Mouse (Mus musculus) gastrocnemius, adult 2 months (tissue): ENCODE data around the gene Fut7. TPM values are rescaled to one million over a fixed set of nuclear protein-coding genes. Genes with fewer than 3 reads are reported as not detected.
"Not testable (repeated sequence)": the region's sequence is repeated elsewhere in the genome, so short reads cannot be mapped to it uniquely, and the experiment has no call there.

Experiments
- DNase-seq: peaks from one replicate; pipeline ENCODE4 v3.0.0; 2022
- H3K27ac ChIP-seq: fragments of 200-600 bp; 2 replicates; pipeline ENCODE4 v1.8.1; 2022; ENCODE audit warnings: mild to moderate bottlenecking
- H3K4me3 ChIP-seq: fragments of 200-600 bp; 2 replicates; pipeline ENCODE4 v1.8.1; 2022; ENCODE audit warnings: mild to moderate bottlenecking, moderate library complexity
- CTCF ChIP-seq: fragments of 200-600 bp; IDR thresholded peaks from 2 replicates; pipeline ENCODE4 v1.8.1; 2022; ENCODE audit warnings: antibody characterized with exemption, mild to moderate bottlenecking, moderate library complexity
- intact Hi-C: fragments of 180-260 bp; cut with DNase I; formaldehyde crosslinking; loops from one replicate; pipeline ENCODE4 v1.15.1; 2025
- total RNA-seq, 2 experiments: library from RNA; stranded (reverse); gene quantifications; 2 replicates each; pipeline ENCODE4 v1.2.3; 2021

The Fut7 gene
- total RNA-seq, 2 experiments from 2014 or later = not detected

DNA sequence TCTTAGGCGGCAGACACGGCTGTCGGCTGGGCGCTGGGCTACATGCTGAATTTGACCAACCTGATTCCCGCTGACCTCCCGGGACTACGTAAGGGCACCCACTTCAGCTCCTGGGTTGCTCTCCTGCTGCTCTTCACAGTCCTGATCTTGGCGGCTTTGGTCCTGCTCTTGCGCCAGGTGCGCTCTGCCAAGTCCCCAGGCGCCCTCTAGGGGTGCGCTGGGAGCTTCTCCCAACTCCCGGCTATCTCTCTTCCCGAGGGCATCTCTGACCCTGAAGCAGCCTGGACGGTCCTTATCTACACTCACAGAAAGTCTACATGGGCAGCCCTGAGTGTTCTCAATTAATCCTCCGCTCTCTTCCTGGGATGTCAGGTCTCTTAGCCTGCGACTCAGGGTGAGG lies 22.3 kb upstream of the Fut7 start:
- TF ChIP-seq CTCF = peak; percentile 84
- H3K27ac ChIP-seq = peak overlapping the region; percentile 78
- intact Hi-C loops = loop anchor here (2.0 kb wide), 1 partner anchor 24 kb away; no protein-coding TSS in a partner anchor
- H3K4me3 ChIP-seq = peak overlapping the region; percentile 90
- DNase-seq = peak; percentile 85

DNA sequence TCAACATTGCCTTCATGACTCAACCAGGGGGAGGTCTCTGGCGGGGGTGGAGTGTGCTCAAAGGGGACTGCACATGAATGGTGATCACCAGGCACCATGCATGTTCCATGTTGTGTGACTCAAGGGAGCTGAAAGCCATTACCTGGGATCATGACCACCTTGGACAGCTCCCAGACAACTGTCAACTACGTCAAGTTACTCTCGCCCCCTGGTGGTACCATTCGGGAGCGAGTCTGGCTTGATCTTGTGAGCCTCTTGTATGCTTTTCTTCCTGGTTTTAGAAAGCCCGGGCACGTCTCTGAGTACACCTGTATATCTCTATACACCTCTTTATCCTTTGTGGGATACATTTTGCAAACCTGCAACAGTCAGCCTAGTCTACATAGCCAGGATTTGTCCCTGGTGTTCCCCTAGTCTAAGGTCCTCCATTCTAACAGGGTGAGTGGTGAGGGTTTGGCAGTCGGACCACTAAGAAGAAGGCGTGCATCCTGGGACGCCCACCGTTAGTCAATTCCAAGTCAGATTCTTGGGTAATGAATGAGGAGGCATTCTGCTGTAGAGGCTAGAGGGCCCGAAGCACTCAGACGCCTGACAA lies 20.6 kb upstream of the Fut7 start:
- TF ChIP-seq CTCF = peak; percentile 62
- intact Hi-C loops = no loop called here
- H3K27ac ChIP-seq = peak overlapping the region; percentile 84
- H3K4me3 ChIP-seq = peak overlapping the region; percentile 90
- DNase-seq = peak; percentile 65

DNA sequence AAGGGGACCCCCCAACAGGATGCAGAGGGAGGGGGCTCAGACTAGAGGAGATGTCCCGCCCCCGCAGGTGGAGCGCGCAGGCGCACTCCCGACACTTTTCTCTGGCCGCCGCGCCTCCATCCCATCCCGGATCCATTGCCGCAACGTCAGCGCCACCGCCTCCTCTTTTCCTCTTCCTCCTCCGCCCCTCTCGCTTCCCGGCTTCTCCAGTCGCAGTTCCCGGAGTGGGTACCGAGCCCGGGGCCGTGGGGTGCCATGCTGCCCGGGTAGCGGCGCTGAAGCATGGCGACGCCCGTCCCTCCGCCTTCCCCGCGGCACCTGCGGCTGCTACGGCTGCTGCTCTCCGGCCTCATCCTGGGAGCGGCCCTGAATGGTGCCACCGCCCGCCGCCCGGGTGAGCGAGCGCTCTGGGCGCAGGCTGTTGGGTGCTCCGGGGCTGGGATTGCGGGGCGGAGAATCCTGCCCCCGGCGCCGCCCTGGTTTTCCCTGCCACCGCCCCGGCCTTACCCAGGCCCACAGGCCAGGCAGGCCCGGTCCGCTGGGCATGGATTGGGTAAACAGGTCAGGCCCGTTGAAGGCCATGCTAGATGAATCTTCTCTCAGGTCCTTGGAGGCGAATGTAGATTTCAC lies 20.0 kb upstream of the Fut7 start:
- Histone ChIP-seq H3K4me3 (peak overlapping the region; percentile 90), H3K27ac (peak overlapping the region; percentile 84)
- TF ChIP-seq CTCF = no peak
- DNase-seq = peak; percentile 76
- intact Hi-C loops = no loop called here

DNA sequence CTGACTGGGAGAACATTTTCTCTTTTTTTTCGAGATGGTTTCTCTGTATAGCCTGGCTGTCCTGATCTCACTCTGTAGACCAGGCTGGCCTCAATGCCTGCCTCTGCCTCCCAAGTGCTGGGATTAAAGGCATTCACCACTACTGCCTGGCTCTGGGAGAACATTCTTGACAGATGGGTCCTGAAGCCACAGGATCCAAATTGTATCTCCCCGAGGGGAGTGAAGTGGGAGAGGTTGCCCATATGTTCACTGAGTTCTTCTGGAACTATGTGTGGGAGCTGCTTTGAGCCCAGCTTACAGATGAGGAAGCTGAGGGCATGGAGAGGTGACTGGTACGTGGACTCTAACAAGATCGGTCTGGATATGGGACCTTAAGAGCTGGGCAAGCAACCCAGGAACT lies 19.1 kb upstream of the Fut7 start:
- intact Hi-C loops = no loop called here
- DNase-seq = no peak
- TF ChIP-seq CTCF = no peak
- Histone ChIP-seq H3K27ac (no peak overlapping the region), H3K4me3 (peak overlapping the region; percentile 90)

DNA sequence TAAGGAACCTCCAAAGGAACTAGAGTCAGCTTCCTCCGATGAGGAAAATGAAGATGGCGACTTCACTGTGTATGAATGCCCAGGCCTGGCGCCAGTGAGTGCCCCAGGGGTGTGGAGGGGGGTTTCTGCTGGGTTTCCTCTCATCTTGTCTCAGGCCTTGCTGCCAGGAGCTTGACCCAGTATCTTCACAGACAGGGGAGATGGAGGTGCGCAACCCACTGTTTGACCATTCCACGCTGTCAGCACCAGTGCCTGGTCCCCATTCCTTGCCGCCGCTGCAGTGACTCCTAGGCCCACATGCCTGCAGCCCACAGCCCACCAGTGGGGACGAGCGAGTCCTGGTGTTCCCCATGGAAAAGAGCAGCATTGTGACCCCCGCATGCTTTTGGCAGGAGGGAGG lies 14.2 kb upstream of the Fut7 start:
- no peak overlapping the region for H3K4me3 ChIP-seq
- no peak for DNase-seq
- TF ChIP-seq CTCF = no peak
- intact Hi-C loops = no loop called here
- no peak overlapping the region for H3K27ac ChIP-seq

DNA sequence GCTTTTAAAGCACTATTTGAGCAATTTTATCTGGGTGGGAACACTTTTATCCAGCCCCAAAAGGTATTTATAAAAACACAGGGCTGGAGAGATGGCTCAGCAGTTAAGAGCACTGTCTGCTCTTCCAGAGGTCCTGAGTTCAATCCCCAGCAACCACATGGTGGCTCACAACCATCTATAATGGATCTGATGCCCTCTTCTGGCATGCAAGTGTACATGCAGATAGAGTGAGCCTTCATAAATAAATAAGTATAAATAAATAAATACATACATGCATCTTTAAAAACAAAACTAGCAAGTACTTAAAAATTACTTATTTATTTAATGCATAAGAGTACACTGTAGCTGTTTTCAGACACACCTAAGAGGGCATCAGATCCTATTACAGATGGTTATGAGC lies 9.6 kb upstream of the Fut7 start:
- TF ChIP-seq CTCF = peak; percentile 50
- H3K27ac ChIP-seq, intact Hi-C loops: not testable (repeated sequence)

DNA sequence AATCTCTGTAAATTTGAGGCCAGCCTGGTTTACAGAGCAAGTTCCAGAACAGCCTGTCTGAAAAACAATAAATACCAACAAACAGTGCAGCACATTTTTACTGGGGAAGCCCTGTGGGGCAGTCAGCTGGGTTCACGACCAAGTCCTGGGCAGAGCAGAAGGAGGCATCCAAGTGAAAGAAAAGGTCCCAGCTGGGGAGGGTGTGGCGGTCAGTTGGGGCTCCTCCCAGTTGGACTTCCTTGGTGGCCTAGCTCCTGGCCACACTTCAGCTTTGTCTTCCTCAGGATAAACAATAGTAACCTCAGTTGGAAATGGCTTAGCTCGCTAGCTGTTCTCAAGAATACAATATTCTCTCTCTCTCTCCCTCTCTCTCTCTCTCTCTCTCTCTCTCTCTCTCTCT lies 5.6 kb upstream of the Fut7 start:
- TF ChIP-seq CTCF = no peak
- H3K27ac ChIP-seq = 0 out of 2 replicates have a peak overlapping the region, but pooled peaks have one; percentile 24
- H3K4me3 ChIP-seq = no peak overlapping the region
- intact Hi-C loops = no loop called here
- DNase-seq = peak; percentile 54

More for the DNA sequence above, 9.6 kb upstream of the Fut7 start:
- not testable (repeated sequence) for H3K4me3 ChIP-seq, DNase-seq

DNA sequence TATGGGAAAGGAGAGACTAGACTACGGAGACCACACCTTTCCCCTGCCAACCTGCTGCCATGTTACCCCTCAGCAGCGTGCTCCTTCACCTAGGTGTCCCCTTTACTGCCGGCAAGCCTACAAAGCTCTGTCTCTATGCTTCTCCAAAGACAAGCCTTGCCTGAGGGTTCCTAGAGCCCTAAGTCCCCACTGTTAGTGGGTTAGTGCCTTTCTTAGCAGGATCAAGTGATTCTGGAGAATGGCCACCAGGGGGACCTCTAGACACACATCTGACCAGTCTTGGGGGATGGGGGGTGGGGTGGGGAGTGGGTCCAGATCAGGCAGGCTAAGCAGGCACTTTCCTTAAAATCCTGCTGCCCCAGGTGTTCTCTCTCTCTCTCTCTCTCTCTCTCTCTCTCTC lies 1.2 kb upstream of the Fut7 start:
- no peak overlapping the region for H3K27ac ChIP-seq
- H3K4me3 ChIP-seq = no peak overlapping the region
- DNase-seq = no peak
- intact Hi-C loops = loop anchor here (1.0 to 5.0 kb wide), 2 partner anchors 61 to 130 kb away; no protein-coding TSS in a partner anchor
- peak; percentile 63 for TF ChIP-seq CTCF

DNA sequence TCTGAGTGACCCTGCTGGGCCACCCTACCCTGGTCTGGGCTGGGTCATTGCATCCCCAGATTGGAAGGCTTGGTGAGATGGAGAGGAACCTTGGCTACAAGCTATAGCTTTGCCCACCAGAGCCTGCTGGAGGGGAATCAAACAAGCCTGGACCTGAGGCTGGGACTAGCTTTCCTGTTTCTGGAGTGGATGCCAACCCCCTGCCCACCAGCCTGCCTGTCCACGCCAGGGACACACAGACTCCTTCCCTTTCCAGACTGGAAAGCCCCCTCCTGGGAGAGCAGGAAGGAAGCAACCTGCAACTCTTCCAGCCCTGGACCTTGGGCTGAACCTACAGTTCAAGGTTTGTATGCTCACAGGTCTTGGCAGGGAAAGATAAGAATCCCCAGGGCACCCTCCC lies 559 bp downstream of the Fut7 start:
- DNase-seq = no peak
- no peak overlapping the region for H3K4me3 ChIP-seq
- intact Hi-C loops = loop anchor here (5.0 kb wide), 1 partner anchor 129 kb away; no protein-coding TSS in a partner anchor
- H3K27ac ChIP-seq = no peak overlapping the region
- no peak for TF ChIP-seq CTCF

DNA sequence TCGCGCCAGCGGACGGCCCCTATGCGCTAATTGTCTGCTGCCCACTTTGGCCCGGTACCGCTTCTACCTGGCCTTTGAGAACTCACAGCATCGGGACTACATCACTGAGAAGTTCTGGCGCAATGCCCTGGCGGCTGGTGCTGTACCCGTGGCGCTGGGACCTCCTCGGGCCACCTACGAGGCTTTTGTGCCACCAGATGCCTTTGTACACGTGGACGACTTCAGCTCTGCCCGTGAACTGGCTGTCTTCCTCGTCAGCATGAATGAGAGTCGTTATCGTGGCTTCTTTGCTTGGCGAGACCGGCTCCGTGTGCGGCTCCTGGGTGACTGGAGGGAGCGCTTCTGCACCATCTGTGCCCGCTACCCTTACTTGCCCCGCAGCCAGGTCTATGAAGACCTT lies 2.4 kb downstream of the Fut7 start:
- Histone ChIP-seq H3K4me3 (no peak overlapping the region), H3K27ac (no peak overlapping the region)
- TF ChIP-seq CTCF = no peak
- intact Hi-C loops = no loop called here
- no peak for DNase-seq

DNA sequence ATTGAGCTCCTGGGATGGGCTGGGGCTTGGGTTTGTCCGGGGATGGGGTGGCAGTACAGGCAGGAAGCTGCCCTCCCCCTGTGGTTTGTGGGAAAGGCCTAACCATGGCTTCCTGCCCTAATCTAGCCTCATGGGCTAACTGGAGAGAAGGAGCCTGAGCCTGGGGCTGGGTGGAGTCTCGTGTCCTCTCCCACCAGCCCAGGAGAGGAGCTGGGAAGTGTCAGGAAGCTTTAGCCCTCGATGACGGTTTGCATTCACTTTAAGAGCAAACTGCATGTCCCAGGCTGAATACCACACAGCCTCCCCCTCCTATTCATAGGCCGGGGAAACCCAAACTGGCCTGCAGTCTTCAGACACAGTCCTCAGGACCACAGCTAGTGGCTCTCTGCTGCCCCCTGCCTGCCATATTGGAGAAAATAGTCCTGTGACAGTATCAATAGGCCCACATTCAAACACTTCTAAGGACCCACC lies 3.7 kb downstream of the Fut7 start:
- intact Hi-C loops = loop anchor here (2.0 kb wide), 1 partner anchor 50 kb away; no protein-coding TSS in a partner anchor
- peak; percentile 77 for DNase-seq
- peak overlapping the region; percentile 44; the same call in 1 of the 2 replicates for H3K27ac ChIP-seq
- no peak overlapping the region for H3K4me3 ChIP-seq
- TF ChIP-seq CTCF = peak; percentile 77

DNA sequence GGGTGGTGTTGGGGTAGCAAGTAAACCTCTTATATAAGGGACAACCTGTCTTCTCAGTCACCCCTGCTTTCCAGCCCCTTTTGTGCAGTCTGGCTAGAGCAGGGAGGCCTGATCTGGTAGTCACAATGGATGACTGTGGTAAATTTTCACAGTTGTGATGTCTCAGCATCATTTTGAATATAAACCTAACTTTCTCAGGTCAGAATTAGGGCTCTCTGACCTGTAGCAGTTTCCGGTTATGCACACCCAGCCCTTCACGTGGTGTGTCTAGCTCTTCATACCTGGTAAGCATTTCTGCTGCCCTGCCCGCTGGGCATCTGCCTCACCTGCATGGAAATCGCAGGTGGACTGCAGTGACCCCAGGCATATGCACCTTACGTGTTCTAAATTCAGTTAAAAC lies 4.2 kb downstream of the Fut7 start:
- intact Hi-C loops = loop anchor here (2.0 kb wide), 1 partner anchor 50 kb away; no protein-coding TSS in a partner anchor
- peak; percentile 13 for DNase-seq
- Histone ChIP-seq H3K27ac (no peak overlapping the region), H3K4me3 (no peak overlapping the region)
- TF ChIP-seq CTCF = no peak

DNA sequence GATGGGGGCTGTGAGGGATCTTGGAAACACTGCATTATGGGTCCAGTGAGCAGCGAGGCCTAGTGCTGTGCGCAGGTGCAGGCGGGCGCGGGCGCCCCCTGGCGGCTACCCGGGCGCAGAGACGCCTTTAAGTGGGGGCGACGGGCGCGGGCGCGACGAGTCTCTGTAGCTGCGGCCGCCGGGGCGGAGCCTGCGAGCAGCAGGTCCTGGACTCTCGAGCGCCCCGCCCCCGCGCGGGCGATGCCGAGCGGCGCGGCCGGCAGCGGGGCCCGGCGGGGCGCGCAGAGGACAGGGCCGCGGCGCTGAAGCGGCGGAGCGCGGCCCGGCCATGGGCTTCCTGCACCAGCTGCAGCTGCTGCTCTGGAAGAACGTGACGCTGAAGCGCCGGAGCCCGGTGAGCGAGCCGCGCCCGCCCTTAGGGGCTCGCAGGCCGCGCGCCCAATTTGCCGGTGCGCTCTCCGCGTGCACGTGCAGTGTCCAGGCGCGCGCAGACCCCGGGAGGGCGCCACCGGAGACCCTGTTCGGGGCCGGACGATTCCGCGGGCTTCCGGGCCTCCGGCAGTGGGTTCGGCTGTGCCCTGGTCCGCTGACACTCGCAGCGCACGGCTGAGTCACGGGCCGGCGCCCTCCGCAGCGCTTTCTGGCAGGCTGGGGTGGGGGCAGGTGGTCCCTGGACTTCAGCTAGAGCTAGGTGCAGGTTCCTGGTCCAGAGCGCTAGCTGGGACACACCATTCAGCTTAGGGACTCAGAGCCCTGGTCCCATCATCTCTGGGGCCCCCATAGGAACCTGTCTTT lies 5.6 kb downstream of the Fut7 start, which contains the start of gene Abca2:
TSS of gene Abca2 (plus strand) at position 262 of the 795 bp plus-strand sequence.
- H3K4me3 ChIP-seq = peak within 1 kb of the TSS; percentile 95
- peak; percentile 97 for DNase-seq
- no peak; the same call in 1 of the 2 replicates for TF ChIP-seq CTCF
- intact Hi-C loops = no loop called here
- peak within 1 kb of the TSS; percentile 87 for H3K27ac ChIP-seq
